Mouse (Mus musculus): ENCODE results near the gene Gm28553. TPM values are rescaled to one million over a fixed set of nuclear protein-coding genes. Genes with fewer than 3 reads are reported as not detected.
"Not testable (repeated sequence)": the region's sequence is repeated elsewhere in the genome, so short reads cannot be mapped to it uniquely, and the experiment has no call there.

Gm28553 gene
- total RNA-seq (2021): not detected
- long read RNA-seq, experiment 1: 0 reads
- long read RNA-seq, experiment 2: 0 reads

DNA sequence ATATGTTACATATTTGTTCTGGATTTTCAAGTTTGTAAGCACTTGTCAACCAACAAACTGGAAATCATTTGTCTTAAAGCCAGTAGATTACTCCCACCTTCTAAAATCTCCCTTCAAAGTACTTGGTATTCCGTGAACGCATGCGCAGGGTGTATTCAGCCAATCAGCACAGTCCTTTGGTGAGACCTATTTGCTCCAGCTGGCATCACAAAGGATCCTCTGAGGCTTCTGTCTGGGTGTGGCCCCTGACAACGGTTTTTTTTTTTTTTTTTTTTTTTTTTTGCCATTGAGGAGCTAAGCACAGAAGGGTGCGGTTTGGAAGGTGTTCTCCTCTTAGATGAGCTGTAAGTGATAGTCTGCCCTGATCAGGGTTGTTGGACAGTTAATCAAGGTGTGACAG is at the start of gene Gm28553:
TSS of gene Gm28553 (plus strand) at position 301 of the 400 bp plus-strand sequence.
- H3K27ac ChIP-seq; DNase-seq (ENCODE audit: extremely low spot score in 1 of 2, low spot score in 2 of 2); H3K4me3 ChIP-seq; intact Hi-C loops (cut with DNase I): not testable (repeated sequence)
